Mouse (Mus musculus): ENCODE measurements at regions not wholly inside any gene's neighbourhood (a gene's known extent, or its start where the extent isn't known, plus 50 kb on each side); places are given as distances from the start of the nearest gene placed in this dataset.

- TF ChIP-seq CTCF (IDR thresholded peaks at IDR 0.05; ENCODE audit: extremely low read depth, insufficient read depth, low read length) (peak; percentile 70), POLR2A (IDR thresholded peaks at IDR 0.05; ENCODE audit: extremely low read depth, insufficient read depth, low read length) (no peak)
These were observed 216.4 kb upstream of the Sdk2 start for GRCm38 (mm10) chr11:114283208-114283607.
